Comparison of ENCODE assay signal across 7 mouse cellular contexts in genomic region chr8:113848653-113849135, GRCm38 (mm10). TPM values are rescaled to one million over a fixed set of nuclear protein-coding genes. Genes with fewer than 3 reads are reported as not detected.
A peak's percentile ranks its signal among the peaks of the same experiment; 100 is the strongest.
DNase-seq lines count a peak whose midpoint lies in the region; ATAC-seq and TF ChIP-seq lines count a peak whose summit lies in the region.

TSS of gene Adamts18 (minus strand) at chr8:113848738.

- ATAC-seq in lung, embryonic 15.5 days (ENCODE audit: borderline replicate concordance, extremely low read depth, low FRiP score, low TSS enrichment): peak; percentile 70
- ATAC-seq in forebrain, embryonic 16.5 days: peak; percentile 91

- peaks cover 12% of the 10 kb centered on the region for H3K4me1 ChIP-seq in lung, embryonic 15.5 days
- H3K4me1 ChIP-seq in lung, adult 2 months (ENCODE audit: control insufficient read depth, insufficient read depth, low read length): peaks cover 2% of the 10 kb centered on the region; the same call in 1 of the 2 replicates
- peaks cover 20% of the 10 kb centered on the region for H3K4me1 ChIP-seq in forebrain, embryonic 16.5 days (replicated peaks; ENCODE audit: control insufficient read depth, insufficient read depth, low read length)

- intact Hi-C loops in left cerebral cortex, postnatal 36 days (cut with DNase I): no loop called here

- peaks cover 47% of the 10 kb centered on the region for H3K27me3 ChIP-seq in lung, embryonic 15.5 days
- H3K27me3 ChIP-seq in forebrain, embryonic 16.5 days (replicated peaks; ENCODE audit: control insufficient read depth, insufficient read depth, low read length): no peaks in the 10 kb centered on the region

- no peaks in the 10 kb centered on the region; the same call in 1 of the 2 replicates for H3K9me3 ChIP-seq in lung, embryonic 15.5 days
- no peaks in the 10 kb centered on the region for H3K9me3 ChIP-seq in forebrain, embryonic 16.5 days (ENCODE audit: control insufficient read depth, low read length)

- under 1% methylated on average over 32 of the region's 32 CpGs for WGBS in lung, embryonic 15.5 days
- 2% methylated on average over 31 of the region's 32 CpGs for WGBS in lung, adult 2 months
- under 1% methylated on average over 32 of the region's 32 CpGs for WGBS in forebrain, embryonic 16.5 days

- H3K4me2 ChIP-seq in lung, embryonic 15.5 days: peak within 1 kb of the TSS; percentile 92
- H3K4me2 ChIP-seq in forebrain, embryonic 16.5 days (ENCODE audit: low read length): peak within 1 kb of the TSS; percentile 97

- TF ChIP-seq POLR2A in lung, adult 2 months (IDR thresholded peaks at IDR 0.05; ENCODE audit: borderline replicate concordance, extremely low read depth, low read depth, low read length): no peak

- H3K9ac ChIP-seq in lung, embryonic 15.5 days: peak within 1 kb of the TSS; percentile 48
- H3K9ac ChIP-seq in forebrain, embryonic 16.5 days (replicated peaks; ENCODE audit: low read depth, low read length): peak within 1 kb of the TSS; percentile 85

- no peak for TF ChIP-seq CTCF in lung, adult 2 months (IDR thresholded peaks at IDR 0.05; ENCODE audit: insufficient read depth, low read length)

- peak within 1 kb of the TSS; percentile 51 for H3K4me3 ChIP-seq in lung, embryonic 15.5 days
- no peak within 1 kb of the TSS for H3K4me3 ChIP-seq in lung, adult 2 months (replicated peaks; ENCODE audit: extremely low read depth, low read depth, low read length)
- H3K4me3 ChIP-seq in forebrain, embryonic 16.5 days (replicated peaks; ENCODE audit: low read length): peak within 1 kb of the TSS; percentile 77

- DNase-seq in lung, adult 2 months: no peak
- DNase-seq in cerebellum, adult 9-11 months: peak; percentile 79
- DNase-seq in left cerebral cortex, postnatal 36 days (ENCODE audit: low spot score in 2 of 2): peak; percentile 32 to 47
- peak; percentile 68 for DNase-seq in retina, embryonic 14.5 days (ENCODE audit: low spot score)
- DNase-seq in thymus, postnatal 36 days: no peak

- H3K36me3 ChIP-seq in lung, embryonic 15.5 days: no peaks in the 10 kb centered on the region
- no peaks in the 10 kb centered on the region for H3K36me3 ChIP-seq in forebrain, embryonic 16.5 days (ENCODE audit: control insufficient read depth, insufficient read depth)

- peak within 1 kb of the TSS; percentile 72 for H3K27ac ChIP-seq in lung, embryonic 15.5 days
- peak within 1 kb of the TSS; percentile 93 for H3K27ac ChIP-seq in forebrain, embryonic 16.5 days (ENCODE audit: low read length)

RNA-seq across cellular contexts. Expression of gene Adamts18, which starts in this region (rescaled TPM):
- polyA plus RNA-seq in lung, embryonic 15.5 days (2015; fragmentation: Nextera tagmentation; extraction: Ambion mirVana): 10.6 and 10.7 TPM in 2 replicates
- 0.06 TPM in 1 of 2 replicates, not detected in the other for polyA plus RNA-seq in lung, adult 2 months (2012; rRNA removed)
- 21.6 and 23.3 TPM in 2 replicates for polyA plus RNA-seq in forebrain, embryonic 16.5 days (2015; fragmentation: Nextera tagmentation; extraction: Ambion mirVana)
- total RNA-seq in left cerebral cortex, postnatal 36 days (2021): 1 to 10 TPM; 2.4 to 2.6 TPM

Comparison
In these comparisons a context has a peak if more than half of its experiments do, and no peak if none do; other contexts are left out.
1. RNA of gene Adamts18 (polyA plus RNA-seq): 21.6 to 23.3 TPM in forebrain, embryonic 16.5 days and 10.6 to 10.7 TPM in lung, embryonic 15.5 days; 0.06 TPM in lung, adult 2 months; every median in the first group is over 10 times any median in the second.
2. DNase-seq: peak in cerebellum, adult 9-11 months (single experiment), left cerebral cortex, postnatal 36 days (2 of 2) and retina, embryonic 14.5 days (single experiment); none in lung, adult 2 months (single experiment) and thymus, postnatal 36 days (0 of 2).